Mouse (Mus musculus) intestine, embryonic 14.5 days (tissue): ENCODE measurements at regions not wholly inside any gene's neighbourhood (a gene's known extent, or its start where the extent isn't known, plus 50 kb on each side); places are given as distances from the start of the nearest gene placed in this dataset.

Experiments used
- ATAC-seq: fragments of 200-750 bp; cut with Nextera tagmentation; replicated peaks from 2 replicates; pipeline ENCODE4 v1.8.0; 2017; ENCODE audit warnings: low read depth, moderate number of reproducible peaks, moderate TSS enrichment, moderate library complexity; ENCODE audit not compliant: low FRiP score, low TSS enrichment
- DNase-seq: peaks from one replicate; pipeline ENCODE4 v3.0.0-alpha.2; 2018; ENCODE audit warnings: low spot score
- H3K27ac ChIP-seq: fragments of 300-500 bp; sonication (generic); 2 replicates; pipeline ENCODE4 v1.5.1; 2014; ENCODE audit warnings: low read depth, mild to moderate bottlenecking, control low read depth
- H3K27me3 ChIP-seq: fragments of 300-500 bp; sonication (generic); replicated peaks from 2 replicates; pipeline ENCODE4 v1.6.1; 2014; ENCODE audit warnings: low read length, control low read depth; ENCODE audit not compliant: control insufficient read depth, insufficient read depth
- H3K36me3 ChIP-seq: fragments of 300-500 bp; sonication (generic); 2 replicates; pipeline ENCODE4 v1.6.1; 2014; ENCODE audit warnings: low read length, control low read depth; ENCODE audit not compliant: control insufficient read depth, insufficient read depth
- H3K4me1 ChIP-seq: fragments of 300-500 bp; sonication (generic); replicated peaks from 2 replicates; pipeline ENCODE4 v1.6.1; 2014; ENCODE audit warnings: low read length, control low read depth, mixed read lengths; ENCODE audit not compliant: control insufficient read depth, insufficient read depth
- H3K4me2 ChIP-seq: fragments of 300-500 bp; sonication (generic); 2 replicates; pipeline ENCODE4 v1.6.1; 2014; ENCODE audit warnings: low read length
- H3K4me3 ChIP-seq: fragments of 300-500 bp; sonication (generic); 2 replicates; pipeline ENCODE4 v1.5.1; 2014; ENCODE audit warnings: low read depth, low read length, control low read depth, mixed read lengths
- H3K9ac ChIP-seq: fragments of 300-500 bp; sonication (generic); 2 replicates; pipeline ENCODE4 v1.6.1; 2014; ENCODE audit warnings: mild to moderate bottlenecking, low read length
- H3K9me3 ChIP-seq: fragments of 300-500 bp; sonication (generic); 2 replicates; pipeline ENCODE4 v1.6.1; 2016; ENCODE audit warnings: low read length, control low read depth; ENCODE audit not compliant: control insufficient read depth
- WGBS: fragments of 180-500 bp; shearing (Covaris S2); extraction: QIAGEN DNeasy Blood & Tissue Kit; methylation state at CpG from one replicate; pipeline ENCODE4 v1.1.7; 2014; 5-methylcytosine and 5-hydroxymethylcytosine counted together

GRCm38 (mm10) chr14:120720464-120721445 lies 190.3 kb upstream of the Ipo5 start:
- no peak overlapping the region for H3K9ac ChIP-seq
- H3K27ac ChIP-seq = no peak overlapping the region
- no peak for DNase-seq

GRCm38 (mm10) chr14:120721593-120722461 lies 189.2 kb upstream of the Ipo5 start:
- no peaks in the 10 kb centered on the region for H3K36me3 ChIP-seq
- no peaks in the 10 kb centered on the region for H3K9me3 ChIP-seq
- no peak overlapping the region for H3K4me2 ChIP-seq
- no peaks in the 10 kb centered on the region for H3K27me3 ChIP-seq
- 79% methylated on average over 6 of the region's 6 CpGs for WGBS
- peaks cover 4% of the 10 kb centered on the region; the same call in 1 of the 2 replicates for H3K4me1 ChIP-seq
- ATAC-seq (no peak), DNase-seq (no peak)
- no peak overlapping the region for H3K27ac ChIP-seq
- no peak overlapping the region for H3K9ac ChIP-seq
- no peak overlapping the region for H3K4me3 ChIP-seq

More at GRCm38 (mm10) chr14:120720464-120721445, 190.3 kb upstream of the Ipo5 start:
- Histone ChIP-seq H3K4me2 (no peak overlapping the region), H3K36me3 (no peaks in the 10 kb centered on the region), H3K9me3 (no peaks in the 10 kb centered on the region), H3K27me3 (no peaks in the 10 kb centered on the region), H3K4me1 (peaks cover 4% of the 10 kb centered on the region; the same call in 1 of the 2 replicates), H3K4me3 (no peak overlapping the region)
- 42% methylated on average over 20 of the region's 20 CpGs for WGBS
- no peak for ATAC-seq

GRCm38 (mm10) chr14:120722546-120723112 lies 188.4 kb upstream of the Ipo5 start:
- Histone ChIP-seq H3K27me3 (no peaks in the 10 kb centered on the region), H3K9me3 (no peaks in the 10 kb centered on the region), H3K4me3 (no peak overlapping the region), H3K9ac (no peak overlapping the region), H3K4me2 (no peak overlapping the region), H3K4me1 (peaks cover 4% of the 10 kb centered on the region; the same call in 1 of the 2 replicates), H3K36me3 (no peaks in the 10 kb centered on the region), H3K27ac (no peak overlapping the region)
- DNase-seq (no peak), ATAC-seq (no peak)
- 50% methylated on average over 6 of the region's 6 CpGs for WGBS

- no peaks in the 10 kb centered on the region for H3K36me3 ChIP-seq
- peaks cover 9% of the 10 kb centered on the region for H3K4me1 ChIP-seq
- H3K27me3 ChIP-seq = no peaks in the 10 kb centered on the region
- no peak overlapping the region for H3K4me3 ChIP-seq
- no peaks in the 10 kb centered on the region for H3K9me3 ChIP-seq
- H3K9ac ChIP-seq = no peak overlapping the region
- no peak overlapping the region for H3K27ac ChIP-seq
- DNase-seq = no peak
- 89% methylated on average over 10 of the region's 10 CpGs for WGBS
- H3K4me2 ChIP-seq = no peak overlapping the region
- no peak for ATAC-seq
Measured at GRCm38 (mm10) chr14:120728107-120728506, 182.9 kb upstream of the Ipo5 start.

- WGBS = 27% methylated on average over 3 of the region's 3 CpGs
- Histone ChIP-seq H3K4me3 (no peak overlapping the region), H3K4me2 (no peak overlapping the region), H3K9ac (no peak overlapping the region), H3K4me1 (peaks cover 9% of the 10 kb centered on the region), H3K9me3 (no peaks in the 10 kb centered on the region), H3K27ac (no peak overlapping the region), H3K36me3 (no peaks in the 10 kb centered on the region), H3K27me3 (no peaks in the 10 kb centered on the region)
- no peak for DNase-seq
- no peak for ATAC-seq
Measured at GRCm38 (mm10) chr14:120730226-120730625, 180.8 kb upstream of the Ipo5 start.

GRCm38 (mm10) chr14:120731679-120732281 lies 179.2 kb upstream of the Ipo5 start:
- Histone ChIP-seq H3K9me3 (no peaks in the 10 kb centered on the region), H3K9ac (no peak overlapping the region), H3K4me2 (no peak overlapping the region), H3K27me3 (no peaks in the 10 kb centered on the region), H3K27ac (no peak overlapping the region), H3K4me3 (no peak overlapping the region), H3K36me3 (no peaks in the 10 kb centered on the region), H3K4me1 (peaks cover 9% of the 10 kb centered on the region)
- no peak for ATAC-seq
- no peak for DNase-seq
- WGBS = 44% methylated on average over 7 of the region's 7 CpGs

- ATAC-seq (no peak), DNase-seq (no peak)
- WGBS = 68% methylated on average over 15 of the region's 15 CpGs
- no peak overlapping the region for H3K27ac ChIP-seq
- H3K4me3 ChIP-seq = no peak overlapping the region
- no peaks in the 10 kb centered on the region for H3K36me3 ChIP-seq
- no peak overlapping the region for H3K4me2 ChIP-seq
- H3K9me3 ChIP-seq = no peaks in the 10 kb centered on the region
- H3K27me3 ChIP-seq = no peaks in the 10 kb centered on the region
- peaks cover 9% of the 10 kb centered on the region for H3K4me1 ChIP-seq
- no peak overlapping the region for H3K9ac ChIP-seq
Measured at GRCm38 (mm10) chr14:120732400-120733138, 178.5 kb upstream of the Ipo5 start.
